Mouse (Mus musculus): ENCODE results near the gene Lhfpl3. TPM values are rescaled to one million over a fixed set of nuclear protein-coding genes. Genes with fewer than 3 reads are reported as not detected.

Lhfpl3 gene
- polyA plus RNA-seq, 1 experiment from 2014 or later = 0.26 TPM

DNA sequence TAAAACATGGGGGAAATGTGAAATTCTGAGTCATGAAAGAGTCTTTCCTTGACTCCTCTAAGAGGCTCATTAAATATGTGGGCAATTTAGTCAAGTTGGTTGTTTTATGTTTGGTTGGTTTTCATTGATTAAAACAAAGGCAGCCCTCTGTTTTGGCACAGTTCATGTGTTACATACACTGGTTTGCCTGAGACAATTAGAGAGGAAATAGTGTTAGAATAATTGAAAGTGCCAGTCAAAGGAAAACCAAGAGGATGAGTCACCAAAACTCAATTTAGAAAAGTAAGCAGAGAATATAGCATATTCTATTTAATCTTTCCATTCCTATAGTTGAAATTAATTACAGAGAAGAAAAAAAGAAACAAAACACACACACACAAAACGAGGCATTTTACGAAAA, 240.9 kb downstream of the Lhfpl3 start:
- no peak overlapping the region for H3K4me3 ChIP-seq
- no peaks in the 10 kb centered on the region for H3K9me3 ChIP-seq
- no peaks in the 10 kb centered on the region for H3K36me3 ChIP-seq (replicated peaks)
- no peak for DNase-seq (ENCODE audit: extremely low spot score, low spot score)
- 88% methylated on average over 2 of the region's 2 CpGs for WGBS
- no peaks in the 10 kb centered on the region for H3K27me3 ChIP-seq (ENCODE audit: poor library complexity, severe bottlenecking)
- H3K27ac ChIP-seq = no peak overlapping the region
- H3K4me1 ChIP-seq = no peaks in the 10 kb centered on the region

DNA sequence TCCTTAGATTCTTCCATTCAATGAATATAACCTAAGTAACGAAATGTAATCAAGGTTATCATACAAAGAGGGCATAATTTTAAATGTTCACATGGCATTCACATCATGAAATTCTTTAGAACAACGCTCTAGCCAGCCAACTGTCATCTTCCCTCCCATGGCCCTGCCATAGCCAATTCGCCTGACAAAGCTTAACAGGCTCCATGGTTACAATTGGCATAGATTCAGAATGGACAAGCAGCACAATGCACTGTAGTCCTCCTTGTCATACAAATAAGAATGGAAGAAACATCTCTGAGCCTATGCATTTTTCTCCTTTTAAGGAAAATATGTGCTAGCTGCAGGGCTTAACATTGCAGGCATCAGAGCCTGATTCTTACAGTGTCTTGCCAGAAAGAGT, 254.0 kb downstream of the Lhfpl3 start:
- Histone ChIP-seq H3K4me3 (no peak overlapping the region), H3K27me3 (ENCODE audit: poor library complexity, severe bottlenecking) (no peaks in the 10 kb centered on the region), H3K4me1 (peaks cover 8% of the 10 kb centered on the region), H3K36me3 (replicated peaks) (no peaks in the 10 kb centered on the region), H3K9me3 (no peaks in the 10 kb centered on the region), H3K27ac (no peak overlapping the region)
- no peak for DNase-seq (ENCODE audit: extremely low spot score, low spot score)
- 86% methylated on average over 3 of the region's 3 CpGs for WGBS

DNA sequence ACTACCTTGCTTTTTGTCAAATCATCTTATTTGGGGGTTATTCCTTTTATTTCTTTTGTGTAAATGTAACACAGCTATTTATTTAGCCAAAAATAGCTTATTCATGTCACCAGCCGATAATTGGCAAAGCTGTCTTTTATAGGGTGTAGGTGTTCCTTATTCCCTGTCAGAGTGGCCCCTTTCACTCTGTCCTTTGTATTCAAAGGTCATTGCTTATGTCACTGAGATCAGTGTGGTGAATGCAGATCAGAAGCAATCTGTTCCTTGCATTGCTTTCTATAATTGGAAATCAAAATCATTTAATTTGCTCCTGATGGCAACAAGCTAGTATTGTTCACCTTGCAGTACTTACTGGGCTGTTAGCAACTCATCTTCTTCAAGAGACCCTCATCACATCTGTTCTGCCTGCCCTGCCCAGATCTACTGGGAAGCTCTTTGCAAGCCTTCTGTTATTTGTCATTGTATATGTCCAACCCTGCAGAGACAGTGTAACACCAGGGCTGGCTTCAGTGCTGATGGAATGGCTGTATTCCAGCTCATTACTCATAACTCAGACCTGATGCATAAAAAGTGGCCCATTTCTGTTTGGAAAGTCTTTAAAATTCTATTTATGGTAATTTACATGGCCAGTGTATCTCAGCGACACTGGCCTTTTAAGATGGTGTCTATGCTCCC, 257.4 kb downstream of the Lhfpl3 start:
- no peak overlapping the region for H3K27ac ChIP-seq
- peaks cover 8% of the 10 kb centered on the region for H3K4me1 ChIP-seq
- no peak for DNase-seq (ENCODE audit: extremely low spot score, low spot score)
- H3K4me3 ChIP-seq = no peak overlapping the region
- WGBS = 73% methylated on average over 2 of the region's 2 CpGs
- no peaks in the 10 kb centered on the region for H3K36me3 ChIP-seq (replicated peaks)
- no peaks in the 10 kb centered on the region for H3K27me3 ChIP-seq (ENCODE audit: poor library complexity, severe bottlenecking)
- H3K9me3 ChIP-seq = no peaks in the 10 kb centered on the region

DNA sequence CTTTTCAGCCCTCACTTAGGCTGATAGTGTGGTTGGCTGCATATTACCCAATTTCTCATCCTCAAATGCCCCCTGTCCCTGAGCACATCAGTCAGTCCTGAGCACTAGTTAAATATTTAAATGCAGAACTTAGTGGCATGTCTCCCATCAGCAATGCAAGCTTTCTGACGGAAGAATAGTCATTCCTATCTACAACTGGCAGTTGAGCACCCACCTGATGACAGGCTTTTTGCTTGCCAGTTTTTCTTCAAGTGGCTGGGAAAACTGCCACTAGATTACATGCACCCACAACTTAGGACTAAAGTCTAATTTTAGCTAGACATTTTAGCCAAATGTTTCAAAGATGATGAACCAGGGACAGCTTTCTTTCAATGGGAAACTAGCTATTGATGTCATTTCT, 260.3 kb downstream of the Lhfpl3 start:
- WGBS = 94% methylated on average over 1 of the region's 1 CpGs
- Histone ChIP-seq H3K27me3 (ENCODE audit: poor library complexity, severe bottlenecking) (no peaks in the 10 kb centered on the region), H3K27ac (no peak overlapping the region), H3K9me3 (no peaks in the 10 kb centered on the region), H3K4me3 (no peak overlapping the region), H3K36me3 (replicated peaks) (no peaks in the 10 kb centered on the region), H3K4me1 (peaks cover 8% of the 10 kb centered on the region)
- no peak for DNase-seq (ENCODE audit: extremely low spot score, low spot score)

DNA sequence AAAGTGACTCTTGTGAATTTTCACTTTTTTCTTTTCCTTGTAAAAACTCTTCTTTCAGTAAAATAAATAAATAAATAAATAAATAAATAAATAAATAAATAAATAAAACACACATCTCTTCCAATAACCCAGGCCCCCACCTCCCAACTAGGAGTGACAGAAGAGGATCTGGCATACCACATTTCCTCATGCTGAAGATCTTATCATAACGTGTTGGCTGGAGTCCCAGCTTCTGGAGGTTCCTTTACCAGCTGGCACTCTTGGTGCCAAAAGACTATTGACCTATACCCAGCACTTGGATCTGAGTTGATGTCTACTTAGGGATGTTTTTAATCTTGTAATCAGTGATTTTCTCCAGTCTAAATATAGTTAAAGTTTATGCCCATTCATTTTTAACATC, 264.6 kb downstream of the Lhfpl3 start:
- H3K4me1 ChIP-seq = no peaks in the 10 kb centered on the region
- no peak for DNase-seq (ENCODE audit: extremely low spot score, low spot score)
- WGBS = 79% methylated on average over 1 of the region's 1 CpGs
- no peaks in the 10 kb centered on the region for H3K36me3 ChIP-seq (replicated peaks)
- no peaks in the 10 kb centered on the region for H3K9me3 ChIP-seq
- no peaks in the 10 kb centered on the region for H3K27me3 ChIP-seq (ENCODE audit: poor library complexity, severe bottlenecking)
- H3K4me3 ChIP-seq = no peak overlapping the region
- H3K27ac ChIP-seq = no peak overlapping the region

DNA sequence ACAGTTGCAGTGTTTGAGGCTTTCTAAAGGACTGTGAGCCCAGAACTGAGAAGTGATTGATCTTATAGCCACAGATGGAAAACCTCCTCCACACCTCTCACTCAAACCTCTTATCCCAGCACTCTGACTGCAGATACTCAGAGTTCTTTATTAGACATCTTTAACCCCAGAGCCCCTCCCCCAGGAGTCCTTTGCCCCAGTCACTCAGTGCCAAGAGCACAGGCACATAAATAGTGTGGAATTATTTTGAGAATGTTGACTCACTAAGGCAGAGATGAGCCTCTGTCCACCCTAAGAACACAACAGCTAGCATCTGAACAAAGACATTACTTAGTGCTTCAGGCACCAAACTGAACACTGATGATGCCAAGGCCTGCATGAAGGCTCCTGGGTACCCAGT, 268.1 kb downstream of the Lhfpl3 start:
- no peak for DNase-seq (ENCODE audit: extremely low spot score, low spot score)

DNA sequence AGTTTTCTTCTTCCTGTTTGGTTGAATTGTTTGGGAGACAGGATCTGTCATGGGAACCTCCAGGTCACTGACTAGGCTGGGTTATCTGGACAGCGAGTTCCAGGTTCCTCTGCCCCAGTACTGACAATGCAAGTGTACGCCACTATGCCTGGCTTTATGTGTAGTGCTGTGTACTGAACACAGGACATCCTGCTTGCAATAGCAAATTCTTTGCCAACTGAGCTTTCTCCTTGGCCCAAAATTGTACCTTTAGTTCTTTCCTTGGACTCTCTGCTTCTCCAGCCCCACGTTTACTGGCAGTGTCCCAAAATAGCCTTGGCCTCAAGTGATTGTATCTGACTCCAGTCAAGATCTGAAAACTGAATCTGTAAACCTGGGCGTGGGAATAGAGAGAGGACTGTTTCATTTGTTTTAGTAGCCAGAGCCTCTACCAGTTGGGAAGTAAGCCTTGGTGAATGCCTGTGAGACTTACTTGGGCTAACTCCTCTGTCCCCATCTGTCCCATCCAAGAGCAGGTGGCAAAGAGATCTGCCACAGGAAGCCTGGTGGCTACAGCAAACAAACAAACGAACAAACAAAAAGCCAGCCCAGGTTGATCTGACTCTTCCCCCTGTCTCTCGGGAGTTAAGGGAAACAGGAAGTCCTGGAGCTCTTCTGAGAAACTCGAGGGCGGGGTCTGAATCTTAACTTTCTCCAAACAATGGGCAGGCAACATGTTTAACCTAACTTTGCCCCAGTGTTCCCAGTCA, 269.9 kb downstream of the Lhfpl3 start:
- H3K9me3 ChIP-seq = no peaks in the 10 kb centered on the region
- H3K27me3 ChIP-seq (ENCODE audit: poor library complexity, severe bottlenecking) = no peaks in the 10 kb centered on the region
- no peaks in the 10 kb centered on the region for H3K4me1 ChIP-seq
- 85% methylated on average over 8 of the region's 8 CpGs for WGBS
- no peaks in the 10 kb centered on the region for H3K36me3 ChIP-seq (replicated peaks)
- DNase-seq (ENCODE audit: extremely low spot score, low spot score) = no peak
- H3K4me3 ChIP-seq = no peak overlapping the region
- H3K27ac ChIP-seq = no peak overlapping the region

More for the DNA sequence above, 268.1 kb downstream of the Lhfpl3 start:
- Histone ChIP-seq H3K4me1 (no peaks in the 10 kb centered on the region), H3K36me3 (replicated peaks) (no peaks in the 10 kb centered on the region), H3K4me3 (no peak overlapping the region), H3K27ac (no peak overlapping the region), H3K9me3 (no peaks in the 10 kb centered on the region), H3K27me3 (ENCODE audit: poor library complexity, severe bottlenecking) (no peaks in the 10 kb centered on the region)

DNA sequence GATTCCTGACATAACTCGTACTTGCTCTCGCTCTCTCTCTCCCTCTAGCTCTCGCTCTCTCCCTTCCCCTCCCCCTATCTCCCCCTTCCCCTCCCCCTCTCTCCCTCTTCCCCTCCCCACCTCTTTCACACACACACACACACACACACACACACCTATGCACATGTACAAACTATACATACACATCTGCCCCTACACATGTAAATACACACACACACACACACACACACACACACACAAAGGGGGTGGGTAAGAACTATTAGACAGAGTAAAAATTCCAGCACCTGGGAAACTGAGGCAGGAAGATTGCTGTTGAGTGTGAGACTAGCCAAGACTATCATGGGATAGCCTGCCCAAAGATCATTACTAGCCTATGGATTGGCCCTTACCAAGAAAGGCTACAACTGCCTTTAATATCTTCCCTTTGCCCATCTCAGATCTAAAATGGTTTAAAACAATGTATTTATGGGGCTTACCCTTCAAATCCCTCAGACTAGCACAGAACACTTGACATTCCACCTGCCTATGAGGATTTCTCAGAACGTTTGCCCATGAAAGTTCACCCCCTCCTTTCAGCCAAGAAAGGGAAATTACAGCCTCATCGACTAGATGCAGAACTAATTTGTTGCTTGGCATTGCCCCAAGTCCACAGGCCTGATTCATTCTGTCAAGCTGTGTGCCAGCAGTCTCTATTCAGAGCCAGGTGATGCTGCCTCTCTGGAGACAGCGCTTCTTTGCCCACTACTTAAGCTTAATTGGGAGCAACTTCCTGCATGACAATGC, 289.3 kb downstream of the Lhfpl3 start:
- no peaks in the 10 kb centered on the region for H3K9me3 ChIP-seq
- H3K4me1 ChIP-seq = 0 out of 2 replicates have a peak, but pooled peaks cover 3% of the 10 kb centered on the region
- H3K27me3 ChIP-seq (ENCODE audit: poor library complexity, severe bottlenecking) = no peaks in the 10 kb centered on the region
- WGBS = 80% methylated on average over 6 of the region's 6 CpGs
- H3K4me3 ChIP-seq = no peak overlapping the region
- H3K27ac ChIP-seq = no peak overlapping the region
- H3K36me3 ChIP-seq (replicated peaks) = no peaks in the 10 kb centered on the region
- DNase-seq (ENCODE audit: extremely low spot score, low spot score) = no peak

DNA sequence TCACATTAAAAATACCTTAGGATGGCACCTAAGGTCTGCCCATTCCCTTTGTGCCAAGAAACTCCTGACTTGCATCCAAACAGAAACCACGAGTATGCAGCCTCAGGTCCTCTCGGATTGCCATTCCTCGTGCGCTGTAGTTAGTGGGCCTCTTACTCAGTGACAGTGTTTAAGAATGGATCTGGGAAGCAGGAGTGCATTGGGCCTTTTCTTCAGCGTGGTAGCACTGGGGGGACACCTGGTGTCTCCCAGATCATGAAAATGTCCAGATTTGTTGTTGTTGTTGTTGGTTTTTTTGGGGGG, 289.8 kb downstream of the Lhfpl3 start:
- 75% methylated on average over 5 of the region's 5 CpGs for WGBS

DNA sequence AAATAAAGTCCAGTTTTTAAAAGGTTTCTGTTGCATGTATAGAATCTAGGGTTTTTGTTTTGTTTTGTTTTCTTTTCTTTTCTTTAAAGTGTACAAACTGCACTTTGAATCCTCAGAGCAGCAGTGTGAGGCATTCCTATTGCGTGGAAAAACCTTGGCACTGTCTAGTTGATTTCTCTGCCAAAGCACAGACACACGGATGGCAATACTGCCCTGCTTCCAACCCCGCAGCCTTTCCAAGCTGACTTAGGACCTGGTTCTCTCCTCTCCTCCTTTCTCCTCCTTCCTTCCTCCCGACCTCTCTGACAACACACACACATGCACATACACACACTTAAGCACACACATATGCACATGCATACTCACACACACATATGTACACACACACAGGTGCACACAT, 294.6 kb downstream of the Lhfpl3 start:
- WGBS = 85% methylated on average over 4 of the region's 4 CpGs
- Histone ChIP-seq H3K27me3 (ENCODE audit: poor library complexity, severe bottlenecking) (no peaks in the 10 kb centered on the region), H3K36me3 (replicated peaks) (no peaks in the 10 kb centered on the region), H3K27ac (no peak overlapping the region), H3K4me1 (0 out of 2 replicates have a peak, but pooled peaks cover 3% of the 10 kb centered on the region), H3K9me3 (no peaks in the 10 kb centered on the region), H3K4me3 (no peak overlapping the region)
- DNase-seq (ENCODE audit: extremely low spot score, low spot score) = no peak

More for the DNA sequence above, 289.8 kb downstream of the Lhfpl3 start:
- Histone ChIP-seq H3K27ac (no peak overlapping the region), H3K4me3 (no peak overlapping the region), H3K36me3 (replicated peaks) (no peaks in the 10 kb centered on the region), H3K27me3 (ENCODE audit: poor library complexity, severe bottlenecking) (no peaks in the 10 kb centered on the region), H3K9me3 (no peaks in the 10 kb centered on the region), H3K4me1 (0 out of 2 replicates have a peak, but pooled peaks cover 3% of the 10 kb centered on the region)
- DNase-seq (ENCODE audit: extremely low spot score, low spot score) = no peak

DNA sequence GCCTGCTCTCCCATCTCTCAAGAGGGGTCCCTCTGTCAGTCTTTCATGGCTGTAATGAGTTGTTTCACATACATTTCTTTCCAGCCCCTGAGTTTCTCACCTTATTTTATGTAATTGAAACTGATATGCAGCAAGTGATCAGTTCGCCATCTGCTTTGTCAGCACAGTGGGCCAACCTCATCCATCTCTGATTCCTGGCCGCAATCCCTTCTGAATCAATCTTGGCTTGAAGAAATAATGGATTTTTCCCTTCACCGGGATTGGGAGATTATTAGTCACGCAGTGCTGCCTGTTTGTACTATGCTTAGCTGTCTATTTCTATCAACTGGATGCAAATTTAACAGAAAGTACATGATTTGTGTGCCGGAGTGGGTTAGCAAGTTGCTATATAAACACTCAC, 297.0 kb downstream of the Lhfpl3 start:
- H3K36me3 ChIP-seq (replicated peaks) = no peaks in the 10 kb centered on the region
- no peaks in the 10 kb centered on the region for H3K27me3 ChIP-seq (ENCODE audit: poor library complexity, severe bottlenecking)
- 0 out of 2 replicates have a peak, but pooled peaks cover 3% of the 10 kb centered on the region for H3K4me1 ChIP-seq
- H3K9me3 ChIP-seq = no peaks in the 10 kb centered on the region
- WGBS = 95% methylated on average over 5 of the region's 5 CpGs
- H3K27ac ChIP-seq = no peak overlapping the region
- DNase-seq (ENCODE audit: extremely low spot score, low spot score) = no peak
- H3K4me3 ChIP-seq = no peak overlapping the region

DNA sequence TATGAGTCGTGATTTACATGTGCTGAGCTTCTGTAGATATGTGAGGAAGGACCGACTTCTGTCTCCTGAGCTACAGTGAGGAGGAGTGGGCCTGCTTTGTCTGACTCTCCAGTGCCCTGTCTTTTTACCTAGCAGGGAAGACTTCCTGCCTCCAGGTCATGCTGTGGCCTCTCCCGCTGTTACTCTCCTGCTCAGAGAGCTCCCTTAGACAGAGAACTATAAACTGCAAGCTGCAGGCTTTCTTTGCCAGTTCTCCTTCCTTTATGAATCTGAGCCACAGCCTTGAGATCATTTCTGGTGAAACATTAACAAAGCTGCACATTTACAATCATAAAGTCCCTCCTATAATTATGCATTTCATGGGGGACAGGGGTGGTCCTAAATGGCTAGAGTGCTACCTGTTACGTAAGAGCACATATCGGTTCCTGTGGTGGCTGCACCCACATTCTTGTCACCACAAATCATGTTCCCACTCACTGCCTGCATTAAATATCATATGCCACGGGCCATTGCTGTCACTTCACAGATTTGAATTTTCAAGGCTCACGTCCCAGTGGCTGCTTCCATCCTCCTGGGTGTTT, 303.3 kb downstream of the Lhfpl3 start:
- WGBS = 80% methylated on average over 7 of the region's 7 CpGs
- no peaks in the 10 kb centered on the region for H3K9me3 ChIP-seq
- no peak overlapping the region for H3K27ac ChIP-seq
- H3K4me3 ChIP-seq = no peak overlapping the region
- H3K27me3 ChIP-seq (ENCODE audit: poor library complexity, severe bottlenecking) = no peaks in the 10 kb centered on the region
- H3K36me3 ChIP-seq (replicated peaks) = no peaks in the 10 kb centered on the region
- no peaks in the 10 kb centered on the region for H3K4me1 ChIP-seq
- no peak for DNase-seq (ENCODE audit: extremely low spot score, low spot score)

DNA sequence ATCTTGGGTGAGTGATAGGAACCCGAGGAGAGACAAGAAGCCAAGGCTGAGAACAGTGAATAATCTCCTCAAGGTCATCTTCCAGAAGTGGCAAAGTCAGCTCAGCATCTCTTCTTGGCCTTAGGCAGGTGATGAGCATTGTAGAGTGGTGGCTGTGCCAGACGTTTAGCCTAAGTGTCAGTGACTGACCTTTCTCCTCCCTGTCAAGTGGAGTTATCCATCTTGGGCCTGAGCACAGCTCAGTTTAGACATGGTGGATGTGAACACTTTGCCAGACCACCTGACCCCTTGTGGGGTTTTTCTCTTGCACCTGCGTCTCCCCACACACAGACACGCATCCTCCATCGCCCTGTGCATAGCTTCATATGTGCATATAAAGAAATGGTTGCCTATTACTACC, 305.6 kb downstream of the Lhfpl3 start:
- no peak for DNase-seq (ENCODE audit: extremely low spot score, low spot score)
- no peaks in the 10 kb centered on the region for H3K9me3 ChIP-seq
- no peak overlapping the region for H3K4me3 ChIP-seq
- H3K27ac ChIP-seq = no peak overlapping the region
- no peaks in the 10 kb centered on the region for H3K36me3 ChIP-seq (replicated peaks)
- H3K27me3 ChIP-seq (ENCODE audit: poor library complexity, severe bottlenecking) = no peaks in the 10 kb centered on the region
- 79% methylated on average over 5 of the region's 5 CpGs for WGBS
- H3K4me1 ChIP-seq = no peaks in the 10 kb centered on the region
